Mouse (Mus musculus) small intestine, adult 2 months (tissue): ENCODE results near the gene Pllp. TPM values are rescaled to one million over a fixed set of nuclear protein-coding genes. Genes with fewer than 3 reads are reported as not detected.

ENCODE experiments used
- H3K27ac ChIP-seq: fragments of 200-500 bp; 2 replicates; pipeline ENCODE4 v1.5.1; 2012; ENCODE audit warnings: low read depth, low read length, control low read depth, inconsistent platforms; ENCODE audit not compliant: insufficient read depth
- H3K27me3 ChIP-seq: fragments of 200-500 bp; 2 replicates; pipeline ENCODE4 v1.6.1; 2012; ENCODE audit warnings: mild to moderate bottlenecking, moderate library complexity, low read length, inconsistent platforms; ENCODE audit not compliant: control insufficient read depth, insufficient read depth
- H3K36me3 ChIP-seq: fragments of 200-500 bp; 2 replicates; pipeline ENCODE4 v1.6.1; 2012; ENCODE audit warnings: mild to moderate bottlenecking, low read length, control low read depth, inconsistent platforms; ENCODE audit not compliant: control insufficient read depth, insufficient read depth
- H3K4me1 ChIP-seq: fragments of 200-500 bp; 2 replicates; pipeline ENCODE4 v1.6.1; 2012; ENCODE audit warnings: low read length, inconsistent platforms, mixed read lengths; ENCODE audit not compliant: control insufficient read depth, insufficient read depth, insufficient read length
- H3K4me3 ChIP-seq: fragments of 200-500 bp; 2 replicates; pipeline ENCODE4 v1.5.1; 2012; ENCODE audit warnings: low read depth, mild to moderate bottlenecking, control low read depth, inconsistent platforms, low read length, moderate library complexity
- CTCF ChIP-seq: fragments of 200-500 bp; IDR thresholded peaks from 2 replicates; pipeline ENCODE4 v1.5.1; 2012; ENCODE audit warnings: low read depth, mild to moderate bottlenecking, control low read depth, inconsistent platforms, low read length, moderate library complexity, mixed read lengths; ENCODE audit not compliant: insufficient replicate concordance, insufficient read length; ENCODE audit errors: extremely low read depth
- POLR2A ChIP-seq: fragments of 200-500 bp; IDR thresholded peaks from 2 replicates; pipeline ENCODE4 v1.6.1; 2012; ENCODE audit warnings: low read depth, mild to moderate bottlenecking, control low read depth, inconsistent platforms, low read length, moderate library complexity
- WGBS: fragments of 180-500 bp; shearing (Covaris S2); methylation state at CpG from one replicate; pipeline ENCODE4 v1.1.7; 2018; 5-methylcytosine and 5-hydroxymethylcytosine counted together
- polyA plus RNA-seq: library from polyadenylated mRNA; depleted of rRNA; stranded (reverse); fragments of >200 nt; gene quantifications from 2 replicates; pipeline ENCODE4 v1.2.3, GENCODE M21; 2012; rRNA removed

Gene Pllp
- 50.9 and 84.3 TPM in 2 replicates for polyA plus RNA-seq

DNA sequence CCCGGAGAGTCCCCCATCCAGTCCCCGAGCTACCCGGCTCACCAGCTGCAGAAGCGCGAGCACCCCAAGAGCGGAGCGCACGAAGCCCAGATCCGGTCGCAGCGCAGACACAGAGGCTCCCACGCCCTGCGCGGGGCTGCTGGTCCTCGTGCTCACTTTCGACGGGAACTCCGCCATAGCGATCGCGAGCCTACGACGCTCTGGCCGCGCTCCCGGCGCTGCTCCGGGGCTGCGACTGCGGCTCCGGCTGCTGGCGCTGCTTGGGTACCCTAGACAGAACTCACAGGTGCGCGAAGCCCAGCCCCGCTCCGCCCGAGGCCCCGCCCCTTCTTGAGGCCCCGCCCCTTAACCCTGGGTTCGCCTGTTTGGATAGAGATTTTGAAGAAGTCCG, at the start of gene Pllp:
Pllp (minus strand) TSS at position 285 of the 391 bp plus-strand sequence.
- Histone ChIP-seq H3K27ac (no peak within 1 kb of the TSS), H3K4me3 (peak within 1 kb of the TSS; percentile 89), H3K36me3 (no peaks in the 10 kb centered on the region), H3K27me3 (no peaks in the 10 kb centered on the region), H3K4me1 (peaks cover 11% of the 10 kb centered on the region)
- TF ChIP-seq CTCF (no peak), POLR2A (peak; percentile 72)
- WGBS: under 1% methylated on average over 41 of the region's 41 CpGs

DNA sequence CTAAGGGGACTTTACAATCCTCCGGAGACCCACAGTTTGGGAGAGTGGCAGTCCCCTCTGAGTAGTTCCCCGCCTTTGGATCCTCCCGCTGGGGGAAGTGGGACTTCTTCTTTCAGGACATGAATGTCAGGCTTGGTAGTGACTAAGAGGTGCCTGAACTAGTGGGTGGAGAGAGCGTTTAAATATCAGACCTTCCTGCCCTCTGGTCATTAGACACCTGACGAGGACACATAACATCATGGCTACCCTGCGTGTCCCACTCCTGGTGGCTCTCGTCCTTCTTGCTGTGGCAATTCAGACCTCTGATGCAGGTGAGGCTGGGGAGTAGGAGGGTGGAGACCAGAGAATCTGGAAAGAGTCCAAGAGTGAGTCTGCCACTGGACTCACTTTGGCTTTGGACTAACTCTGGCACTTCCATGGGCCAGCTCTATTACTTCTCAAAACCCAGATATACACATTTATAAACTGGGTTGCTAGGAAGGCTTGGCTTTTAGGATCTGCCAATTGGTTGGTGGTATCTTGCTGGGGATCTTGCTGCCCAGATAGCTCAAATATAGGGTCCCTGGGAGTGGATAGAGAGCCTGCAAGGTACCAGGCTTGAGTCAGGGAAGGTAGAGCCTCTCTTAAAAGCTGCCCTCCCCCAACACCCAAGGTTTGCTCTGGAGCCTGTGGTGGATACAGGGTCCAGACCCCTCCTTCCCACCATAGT, 49.6 kb upstream of the Pllp start, which contains the start of gene Ccl22:
Ccl22 (plus strand) TSS at position 115 of the 709 bp plus-strand sequence.
- no peak within 1 kb of the TSS for H3K27ac ChIP-seq
- H3K27me3 ChIP-seq: no peaks in the 10 kb centered on the region
- WGBS: 80% methylated on average over 7 of the region's 7 CpGs
- no peak within 1 kb of the TSS for H3K4me3 ChIP-seq
- no peaks in the 10 kb centered on the region for H3K36me3 ChIP-seq
- H3K4me1 ChIP-seq: no peaks in the 10 kb centered on the region
- no peak for TF ChIP-seq POLR2A
- no peak for TF ChIP-seq CTCF

DNA sequence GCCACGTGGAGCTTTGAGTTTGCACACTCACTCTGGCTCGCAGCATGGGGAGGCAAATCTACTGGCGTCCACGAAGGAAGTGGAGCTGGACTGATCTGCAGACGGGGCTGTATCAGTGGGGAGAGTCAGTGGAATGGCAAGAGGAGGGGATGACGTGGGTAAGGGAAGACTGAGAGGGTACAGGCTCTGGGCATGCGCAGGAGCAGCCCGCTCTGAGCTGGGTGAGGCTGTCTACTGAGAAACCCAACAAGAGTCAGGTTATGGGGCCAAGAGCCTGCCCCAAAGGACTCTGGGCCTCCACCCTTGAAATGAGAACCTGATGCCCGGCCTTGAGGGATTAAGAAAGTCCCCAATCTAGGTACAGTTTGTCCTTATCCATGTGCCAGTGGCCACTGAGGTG, 48.9 kb upstream of the Pllp start:
- no peaks in the 10 kb centered on the region for H3K27me3 ChIP-seq
- no peak overlapping the region for H3K27ac ChIP-seq
- H3K36me3 ChIP-seq: no peaks in the 10 kb centered on the region
- TF ChIP-seq CTCF: no peak
- TF ChIP-seq POLR2A: no peak
- no peaks in the 10 kb centered on the region for H3K4me1 ChIP-seq
- WGBS: 83% methylated on average over 9 of the region's 9 CpGs
- no peak overlapping the region for H3K4me3 ChIP-seq

DNA sequence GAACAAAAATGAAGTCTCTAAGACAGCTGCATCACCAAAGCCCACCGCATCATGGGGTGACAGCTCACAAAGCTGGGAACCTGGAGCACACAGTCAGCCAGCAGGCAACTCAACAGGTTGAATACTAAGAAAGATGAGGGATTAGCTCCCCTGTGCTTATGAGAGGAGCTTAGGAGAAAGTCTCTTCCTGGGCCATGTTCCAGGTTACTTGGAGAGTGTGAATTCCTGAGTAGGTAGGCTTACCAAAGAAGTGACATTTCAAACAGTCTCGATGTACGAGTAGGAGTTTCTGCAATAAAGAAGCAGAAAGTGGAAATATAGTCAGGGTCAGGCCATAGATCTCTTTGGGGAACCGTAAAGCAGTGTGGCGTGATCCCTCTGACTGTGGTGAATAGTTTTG, 48.4 kb upstream of the Pllp start:
- Histone ChIP-seq H3K27me3 (no peaks in the 10 kb centered on the region), H3K36me3 (no peaks in the 10 kb centered on the region), H3K27ac (no peak overlapping the region), H3K4me1 (no peaks in the 10 kb centered on the region), H3K4me3 (no peak overlapping the region)
- 90% methylated on average over 5 of the region's 5 CpGs for WGBS
- no peak for TF ChIP-seq CTCF
- no peak for TF ChIP-seq POLR2A

DNA sequence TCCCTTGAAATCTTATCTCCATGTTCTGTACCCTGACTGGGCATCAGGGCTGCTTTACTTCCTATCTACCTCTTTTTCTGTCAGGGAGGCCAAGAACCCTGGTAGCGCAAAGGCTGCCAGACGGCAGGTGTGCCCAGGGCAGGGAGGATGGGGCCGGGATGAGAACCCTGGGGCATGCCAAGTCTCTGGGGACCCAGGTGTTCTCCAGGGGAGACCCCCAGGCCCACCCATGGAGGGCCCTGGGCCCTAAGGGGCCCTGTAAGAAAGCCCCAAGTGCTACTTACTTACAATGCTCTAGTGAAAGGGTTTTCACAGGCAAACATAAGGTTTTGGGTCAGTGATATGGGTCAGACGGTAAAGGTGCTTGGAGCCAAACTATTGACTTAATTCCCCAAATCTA, 45.6 kb upstream of the Pllp start:
- no peak overlapping the region for H3K4me3 ChIP-seq
- 75% methylated on average over 4 of the region's 4 CpGs for WGBS
- H3K36me3 ChIP-seq: no peaks in the 10 kb centered on the region
- H3K27ac ChIP-seq: no peak overlapping the region
- H3K27me3 ChIP-seq: no peaks in the 10 kb centered on the region
- no peaks in the 10 kb centered on the region for H3K4me1 ChIP-seq
- TF ChIP-seq POLR2A: no peak
- TF ChIP-seq CTCF: no peak

DNA sequence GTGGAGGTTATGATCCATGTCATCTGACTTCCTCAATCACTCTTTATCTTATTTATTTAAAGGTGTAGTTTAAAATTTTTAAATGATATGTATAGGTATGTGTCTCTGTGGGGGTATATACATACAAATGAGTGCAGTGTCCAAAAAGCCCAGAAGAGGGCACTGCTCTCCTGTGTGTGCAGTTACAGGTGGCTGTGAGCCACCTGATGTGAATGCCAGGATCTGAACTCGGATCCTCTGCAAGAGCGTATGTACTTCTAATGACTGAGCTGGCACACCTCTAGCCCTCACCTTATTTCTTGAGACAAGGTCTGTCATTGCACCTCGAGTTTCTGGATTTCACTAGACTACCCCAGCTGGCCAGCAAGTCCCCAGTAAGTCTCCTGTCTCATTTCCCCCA, 44.5 kb upstream of the Pllp start:
- TF ChIP-seq CTCF: peak; percentile 33; the same call in 1 of the 2 replicates
- TF ChIP-seq POLR2A: no peak
- 93% methylated on average over 3 of the region's 3 CpGs for WGBS
- H3K4me1 ChIP-seq: no peaks in the 10 kb centered on the region; the same call in 1 of the 2 replicates
- no peak overlapping the region for H3K27ac ChIP-seq
- H3K36me3 ChIP-seq: no peaks in the 10 kb centered on the region
- no peak overlapping the region for H3K4me3 ChIP-seq
- H3K27me3 ChIP-seq: no peaks in the 10 kb centered on the region

DNA sequence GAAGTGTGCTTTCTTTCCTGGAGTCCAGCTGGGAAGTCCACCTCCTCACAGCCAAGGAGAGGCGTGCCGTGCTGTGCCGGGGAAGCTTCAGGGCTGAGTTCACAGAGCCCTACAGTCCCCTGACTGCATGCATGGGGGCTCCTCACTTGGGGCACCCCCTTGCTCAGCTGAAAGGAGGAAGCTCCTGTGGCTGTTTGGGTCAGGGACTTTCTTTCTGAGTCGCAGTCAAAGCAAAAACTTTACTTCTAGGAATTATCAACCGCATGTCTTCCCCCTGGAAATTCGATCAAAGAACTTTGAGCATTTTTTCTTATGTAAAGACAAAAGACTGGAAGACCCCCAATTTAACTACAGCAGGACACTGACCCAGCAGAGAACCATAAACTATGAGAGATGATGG, 43.8 kb upstream of the Pllp start:
- Histone ChIP-seq H3K27me3 (no peaks in the 10 kb centered on the region), H3K27ac (no peak overlapping the region), H3K4me3 (no peak overlapping the region), H3K36me3 (no peaks in the 10 kb centered on the region), H3K4me1 (peaks cover 3% of the 10 kb centered on the region)
- WGBS: 73% methylated on average over 6 of the region's 6 CpGs
- TF ChIP-seq CTCF: no peak

DNA sequence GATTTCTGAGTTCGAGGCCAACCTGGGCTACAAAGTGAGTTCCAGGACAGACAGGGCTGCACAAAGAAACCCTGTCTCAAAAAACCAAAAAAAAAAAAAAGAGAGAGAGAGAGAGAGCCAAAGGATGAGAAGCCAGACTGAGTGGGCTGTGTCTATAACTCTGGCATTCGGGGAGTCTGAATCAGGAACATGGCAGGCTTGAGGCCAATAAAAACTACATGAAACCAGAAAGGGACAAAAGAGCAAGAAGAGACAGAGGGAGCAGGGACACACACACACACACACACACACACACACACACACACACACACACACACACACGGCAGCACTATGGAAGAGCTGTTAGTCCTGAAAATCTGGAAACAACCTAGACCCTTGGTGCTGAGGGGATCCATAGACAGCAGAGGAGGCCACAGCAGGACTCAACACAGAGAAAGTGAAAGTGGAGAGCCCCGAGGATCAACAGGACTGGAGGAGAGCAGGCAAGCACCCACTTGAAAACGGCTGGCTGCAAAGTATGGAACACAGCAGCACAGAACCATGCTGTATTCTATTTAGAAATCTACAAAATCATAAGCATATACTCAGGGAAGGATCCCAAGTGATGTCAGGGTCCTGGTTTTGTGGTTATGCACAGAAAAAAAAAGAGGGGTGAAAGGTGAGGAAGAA, 39.5 kb upstream of the Pllp start:
- Histone ChIP-seq H3K27me3 (no peaks in the 10 kb centered on the region), H3K36me3 (no peaks in the 10 kb centered on the region), H3K4me3 (no peak overlapping the region), H3K27ac (no peak overlapping the region), H3K4me1 (peaks cover 13% of the 10 kb centered on the region)
- 33% methylated on average over 5 of the region's 5 CpGs for WGBS
- no peak for TF ChIP-seq CTCF
- TF ChIP-seq POLR2A: no peak
